Mouse (Mus musculus) liver, embryonic 16.5 days (tissue): ENCODE results near the gene Trabd2b. TPM values are rescaled to one million over a fixed set of nuclear protein-coding genes. Genes with fewer than 3 reads are reported as not detected.

Experiments used
- ATAC-seq: fragments of 200-750 bp; cut with Nextera tagmentation; 2 replicates; pipeline ENCODE4 v1.8.0; 2017; ENCODE audit warnings: low read depth, mild to moderate bottlenecking, moderate number of reproducible peaks, moderate library complexity
- H3K27ac ChIP-seq: fragments of 300-500 bp; sonication (generic); 2 replicates; pipeline ENCODE4 v1.5.1; 2014; ENCODE audit warnings: mild to moderate bottlenecking, low read length
- H3K27me3 ChIP-seq: fragments of 300-500 bp; sonication (generic); 2 replicates; pipeline ENCODE4 v1.6.1; 2014; ENCODE audit warnings: low read depth, low read length, mixed read lengths; ENCODE audit not compliant: control insufficient read depth, insufficient read depth
- H3K36me3 ChIP-seq: fragments of 300-500 bp; sonication (generic); 2 replicates; pipeline ENCODE4 v1.6.1; 2014; ENCODE audit warnings: mild to moderate bottlenecking; ENCODE audit not compliant: control insufficient read depth, insufficient read depth
- H3K4me1 ChIP-seq: fragments of 300-500 bp; sonication (generic); 2 replicates; pipeline ENCODE4 v1.6.1; 2014; ENCODE audit warnings: low read depth, low read length, mixed read lengths; ENCODE audit not compliant: control insufficient read depth
- H3K4me2 ChIP-seq: fragments of 300-500 bp; sonication (generic); 2 replicates; pipeline ENCODE4 v1.6.1; 2014; ENCODE audit warnings: low read depth, low read length, mixed read lengths
- H3K4me3 ChIP-seq: fragments of 300-500 bp; sonication (generic); 2 replicates; pipeline ENCODE4 v1.5.1; 2014; ENCODE audit warnings: low read depth, mild to moderate bottlenecking, low read length
- H3K9ac ChIP-seq: fragments of 300-500 bp; sonication (generic); 2 replicates; pipeline ENCODE4 v1.6.1; 2014; ENCODE audit warnings: low read depth, low read length
- H3K9me3 ChIP-seq: fragments of 300-500 bp; sonication (generic); replicated peaks from 2 replicates; pipeline ENCODE4 v1.6.1; 2016; ENCODE audit warnings: low read length; ENCODE audit not compliant: control insufficient read depth
- WGBS: fragments of 180-500 bp; shearing (Covaris S2); extraction: QIAGEN DNeasy Blood & Tissue Kit; methylation state at CpG from one replicate; pipeline ENCODE4 v1.1.7; 2014; ENCODE audit not compliant: insufficient replicate concordance; 5-methylcytosine and 5-hydroxymethylcytosine counted together
- polyA plus RNA-seq: library from polyadenylated mRNA; unstranded; fragments of >200 nt; fragmentation: Nextera tagmentation; extraction: Ambion mirVana; gene quantifications from 2 replicates; pipeline ENCODE4 v1.2.1, GENCODE M21; 2015

Gene Trabd2b
- polyA plus RNA-seq, 1 experiment from 2014 or later, result 0.12 TPM

DNA sequence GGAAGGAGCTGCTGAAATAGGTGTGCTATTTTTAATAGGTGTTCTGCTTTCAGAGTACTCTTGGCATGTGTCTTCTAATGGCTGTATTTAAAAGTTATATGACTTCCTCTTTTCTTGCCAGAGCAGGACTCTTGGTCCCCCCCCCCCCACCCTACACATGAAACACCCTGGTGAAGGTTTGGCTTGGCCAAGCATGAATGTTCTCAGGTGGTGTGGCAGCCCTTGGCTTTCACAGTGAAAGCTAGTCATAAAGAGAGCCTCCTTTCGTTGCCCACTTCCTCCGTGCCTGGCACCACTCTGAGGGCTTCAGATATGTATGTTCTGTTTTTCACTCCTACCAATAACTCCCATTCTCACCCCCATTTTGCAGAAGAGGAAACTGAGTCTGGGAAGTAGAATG, 1.8 kb downstream of the Trabd2b start:
- H3K4me3 ChIP-seq, result no peak overlapping the region
- no peak for ATAC-seq
- H3K4me2 ChIP-seq, result no peak overlapping the region
- H3K9me3 ChIP-seq, result no peaks in the 10 kb centered on the region
- H3K36me3 ChIP-seq, result no peaks in the 10 kb centered on the region
- H3K27ac ChIP-seq, result no peak overlapping the region
- WGBS, result 44% methylated on average over 2 of the region's 2 CpGs
- H3K4me1 ChIP-seq, result peaks cover 2% of the 10 kb centered on the region; the same call in 1 of the 2 replicates
- peaks cover 37% of the 10 kb centered on the region for H3K27me3 ChIP-seq
- no peak overlapping the region for H3K9ac ChIP-seq

DNA sequence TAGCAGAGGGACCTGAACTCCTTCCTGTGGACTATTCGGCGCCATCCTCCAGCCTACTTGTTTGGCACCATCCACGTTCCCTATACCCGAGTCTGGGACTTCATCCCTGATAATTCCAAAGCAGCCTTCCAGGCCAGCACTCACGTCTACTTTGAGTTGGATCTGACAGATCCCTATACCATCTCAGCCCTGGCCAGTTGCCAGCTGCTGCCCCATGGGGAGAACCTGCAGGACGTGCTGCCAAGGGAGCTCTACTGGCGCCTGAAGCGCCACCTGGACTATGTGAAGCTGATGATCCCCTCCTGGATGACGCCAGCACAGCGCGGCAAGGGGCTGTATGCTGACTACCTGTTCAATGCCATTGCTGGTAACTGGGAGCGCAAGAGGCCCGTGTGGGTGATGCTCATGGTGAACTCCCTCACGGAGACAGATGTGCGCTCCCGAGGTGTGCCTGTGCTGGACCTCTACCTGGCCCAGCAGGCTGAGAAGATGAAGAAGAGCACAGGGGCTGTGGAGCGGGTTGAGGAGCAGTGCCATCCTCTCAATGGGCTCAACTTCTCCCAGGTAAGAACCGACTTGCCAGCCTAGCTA, 2.5 kb downstream of the Trabd2b start:
- Histone ChIP-seq H3K36me3 (no peaks in the 10 kb centered on the region), H3K27ac (no peak overlapping the region), H3K4me1 (peaks cover 2% of the 10 kb centered on the region; the same call in 1 of the 2 replicates), H3K4me2 (no peak overlapping the region), H3K27me3 (peaks cover 37% of the 10 kb centered on the region), H3K9ac (no peak overlapping the region), H3K4me3 (no peak overlapping the region), H3K9me3 (no peaks in the 10 kb centered on the region)
- no peak for ATAC-seq
- 64% methylated on average over 18 of the region's 18 CpGs for WGBS

DNA sequence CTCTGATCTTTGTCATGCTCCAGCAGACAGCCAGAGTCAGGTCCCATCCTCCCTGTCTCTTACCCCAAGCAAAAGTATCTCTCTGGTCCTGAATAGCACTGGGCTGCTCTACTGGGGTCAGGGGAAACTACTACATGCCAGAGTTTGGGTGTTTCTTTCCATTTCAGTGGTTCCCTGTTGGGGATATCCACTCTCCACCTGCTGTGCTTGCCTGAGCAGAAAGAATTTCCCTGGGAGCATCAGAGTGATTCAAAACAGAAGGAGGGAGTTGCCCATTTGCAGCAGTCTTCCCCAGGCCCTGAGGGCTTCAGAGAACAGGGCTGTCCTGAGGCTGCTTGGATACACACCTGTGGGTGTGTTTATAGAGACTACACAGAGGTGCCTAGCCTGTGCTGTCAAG, 3.0 kb downstream of the Trabd2b start:
- Histone ChIP-seq H3K27ac (no peak overlapping the region), H3K9ac (no peak overlapping the region), H3K9me3 (no peaks in the 10 kb centered on the region), H3K4me2 (no peak overlapping the region), H3K4me3 (no peak overlapping the region), H3K27me3 (peaks cover 37% of the 10 kb centered on the region), H3K36me3 (no peaks in the 10 kb centered on the region), H3K4me1 (peaks cover 2% of the 10 kb centered on the region; the same call in 1 of the 2 replicates)
- ATAC-seq, result no peak

DNA sequence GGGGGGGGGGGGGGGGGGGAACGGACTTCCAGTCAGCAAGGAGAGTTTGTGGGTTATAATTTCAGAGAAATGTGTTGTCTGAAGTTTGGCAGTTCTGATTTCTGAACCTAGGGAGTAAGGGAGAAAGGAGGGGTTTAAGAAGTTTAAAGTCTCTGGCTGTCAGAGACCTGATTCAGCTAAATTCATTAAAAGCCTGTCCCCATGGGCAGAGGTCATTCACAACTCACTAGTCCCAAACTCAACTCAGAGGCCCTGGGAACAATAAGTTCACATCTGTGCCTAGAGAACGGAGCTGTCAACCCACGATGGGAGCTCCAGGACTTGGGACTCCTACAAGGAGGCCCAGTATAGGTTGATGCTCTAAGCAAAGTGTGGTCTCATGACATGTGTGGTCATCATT, 3.5 kb downstream of the Trabd2b start:
- no peak overlapping the region for H3K4me2 ChIP-seq
- H3K36me3 ChIP-seq, result no peaks in the 10 kb centered on the region
- H3K27ac ChIP-seq, result no peak overlapping the region
- no peak overlapping the region for H3K4me3 ChIP-seq
- H3K9ac ChIP-seq, result no peak overlapping the region
- H3K4me1 ChIP-seq, result peaks cover 2% of the 10 kb centered on the region; the same call in 1 of the 2 replicates
- peaks cover 37% of the 10 kb centered on the region for H3K27me3 ChIP-seq
- 55% methylated on average over 3 of the region's 3 CpGs for WGBS
- H3K9me3 ChIP-seq, result no peaks in the 10 kb centered on the region
- no peak for ATAC-seq

DNA sequence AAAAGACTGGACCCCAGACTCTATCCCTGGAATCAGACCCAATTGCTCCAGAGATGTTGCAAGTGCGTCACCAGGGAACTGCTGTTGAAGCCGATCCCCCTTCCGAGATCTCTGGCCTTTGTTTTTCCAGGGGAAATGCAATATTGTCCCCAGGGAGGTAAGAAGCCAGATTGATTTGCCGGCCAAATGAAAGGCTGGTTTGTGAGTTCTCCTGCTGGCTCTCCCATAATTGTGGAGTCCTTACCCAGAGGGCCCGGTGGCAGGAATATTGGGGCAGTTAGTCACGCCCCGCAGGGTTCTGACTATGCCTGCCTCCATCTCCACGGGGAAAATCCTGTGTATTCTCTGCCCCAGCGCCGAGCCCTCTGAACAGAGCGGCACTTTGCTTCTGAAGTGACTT, 3.9 kb downstream of the Trabd2b start:
- Histone ChIP-seq H3K4me3 (no peak overlapping the region), H3K27me3 (peaks cover 37% of the 10 kb centered on the region), H3K4me2 (no peak overlapping the region), H3K9me3 (no peaks in the 10 kb centered on the region), H3K27ac (no peak overlapping the region), H3K4me1 (peaks cover 2% of the 10 kb centered on the region; the same call in 1 of the 2 replicates), H3K9ac (no peak overlapping the region), H3K36me3 (no peaks in the 10 kb centered on the region)
- ATAC-seq, result no peak
- WGBS, result 31% methylated on average over 11 of the region's 11 CpGs

DNA sequence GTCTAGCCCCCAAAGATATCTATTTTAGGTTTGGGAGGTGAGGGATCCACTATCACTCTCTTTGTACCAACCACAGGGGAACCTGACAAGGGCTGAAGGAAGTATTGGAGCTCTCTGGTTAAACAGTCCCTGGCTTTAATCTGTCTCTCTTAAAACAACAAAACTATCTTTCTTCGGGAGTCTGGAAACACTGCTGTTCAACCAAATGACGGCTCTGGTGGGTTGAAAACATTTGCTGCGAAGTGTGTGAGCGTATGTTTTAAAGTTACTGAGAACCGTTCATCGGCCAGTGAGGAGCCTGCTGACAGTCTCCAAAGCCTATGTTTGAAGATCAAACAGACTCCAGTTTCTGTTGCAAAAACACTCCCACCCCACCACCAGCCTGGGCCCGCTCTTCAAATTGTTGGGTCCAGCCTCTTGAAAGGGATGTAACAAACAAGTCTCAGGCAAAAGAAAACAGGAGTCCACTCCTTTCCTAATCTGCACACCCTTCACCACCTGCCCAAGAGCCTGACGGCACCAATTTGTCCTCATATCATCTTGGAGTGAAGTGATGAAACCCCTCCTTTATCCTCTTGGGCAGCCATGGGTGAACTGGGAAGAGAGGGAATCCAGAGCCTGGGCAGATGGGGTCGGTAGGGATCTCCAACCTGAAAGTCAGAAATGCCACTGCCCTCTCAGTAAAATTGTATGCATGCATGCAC, 4.6 kb downstream of the Trabd2b start:
- H3K9me3 ChIP-seq, result no peaks in the 10 kb centered on the region

DNA sequence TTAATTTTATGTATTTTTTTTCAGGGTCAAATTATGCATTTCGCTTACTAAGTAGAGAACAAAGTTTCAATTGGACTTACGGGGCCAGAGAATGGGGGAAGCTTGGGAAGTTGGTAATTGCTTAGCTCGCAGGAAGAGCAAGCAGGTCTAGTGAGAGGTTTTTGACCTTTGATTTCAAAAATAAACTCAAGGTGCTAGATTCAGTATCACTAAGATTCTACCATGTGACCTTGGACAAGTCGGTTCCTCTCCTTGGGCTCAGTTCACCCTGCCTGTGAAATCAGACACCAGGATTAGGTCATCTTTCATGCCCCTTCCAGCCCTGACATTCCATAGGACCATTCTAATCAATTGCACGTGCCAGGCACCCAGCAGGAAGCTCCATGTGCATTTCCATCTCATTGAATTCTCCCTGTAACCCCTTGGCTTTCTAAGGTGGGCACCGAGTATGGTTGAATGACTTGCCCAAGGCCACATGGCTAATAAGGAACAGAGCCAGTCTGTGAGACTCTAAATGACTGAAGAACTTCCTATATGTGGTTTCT, 5.4 kb downstream of the Trabd2b start:
- H3K9ac ChIP-seq, result no peak overlapping the region
- WGBS, result 40% methylated on average over 6 of the region's 6 CpGs

More for the DNA sequence above, 4.6 kb downstream of the Trabd2b start:
- ATAC-seq, result no peak
- Histone ChIP-seq H3K9ac (no peak overlapping the region), H3K4me2 (no peak overlapping the region), H3K4me3 (no peak overlapping the region), H3K27me3 (peaks cover 31% of the 10 kb centered on the region), H3K27ac (no peak overlapping the region), H3K4me1 (peaks cover 2% of the 10 kb centered on the region; the same call in 1 of the 2 replicates), H3K36me3 (no peaks in the 10 kb centered on the region)
- 26% methylated on average over 9 of the region's 9 CpGs for WGBS

DNA sequence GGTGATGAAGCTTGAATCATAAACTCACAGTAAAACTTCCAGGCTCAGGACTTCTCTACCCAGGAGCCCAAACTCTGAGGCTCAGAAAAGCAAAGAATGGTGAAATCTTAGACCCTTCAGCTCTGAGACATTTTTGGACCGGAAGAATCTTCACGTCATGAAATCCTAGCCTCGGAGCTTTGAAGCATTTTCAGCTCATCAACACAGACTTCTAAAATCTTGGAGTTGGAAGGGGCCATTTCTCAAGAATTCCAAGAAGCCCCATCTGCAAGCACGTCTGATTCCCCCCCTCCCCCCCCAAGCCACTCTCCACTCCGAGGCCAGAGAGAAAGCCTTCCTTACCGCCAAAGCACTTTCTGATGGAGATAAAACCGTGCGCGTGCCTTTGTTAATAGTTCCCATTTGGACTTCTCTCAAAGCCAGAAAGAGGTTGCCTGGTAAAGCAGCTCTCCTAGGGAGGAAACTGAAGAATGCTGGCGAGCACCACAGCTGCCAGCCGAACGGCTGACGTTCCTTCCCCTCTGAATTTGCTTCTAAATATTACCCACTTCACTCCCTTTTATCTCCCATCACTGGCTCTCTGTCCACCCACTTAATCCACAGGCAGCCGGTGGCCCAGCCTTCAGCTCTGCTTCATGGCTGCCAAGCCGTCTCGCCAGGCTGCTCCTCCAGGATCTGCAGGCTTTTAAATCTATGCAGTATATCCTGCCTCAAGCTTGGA, 9.6 kb downstream of the Trabd2b start:
- no peak overlapping the region for H3K27ac ChIP-seq
- WGBS, result 38% methylated on average over 16 of the region's 16 CpGs

More for the DNA sequence above, 5.4 kb downstream of the Trabd2b start:
- no peak overlapping the region for H3K27ac ChIP-seq
- H3K4me3 ChIP-seq, result no peak overlapping the region
- H3K27me3 ChIP-seq, result peaks cover 23% of the 10 kb centered on the region
- no peaks in the 10 kb centered on the region for H3K9me3 ChIP-seq
- H3K4me2 ChIP-seq, result no peak overlapping the region
- H3K36me3 ChIP-seq, result no peaks in the 10 kb centered on the region
- H3K4me1 ChIP-seq, result no peaks in the 10 kb centered on the region
- ATAC-seq, result no peak

DNA sequence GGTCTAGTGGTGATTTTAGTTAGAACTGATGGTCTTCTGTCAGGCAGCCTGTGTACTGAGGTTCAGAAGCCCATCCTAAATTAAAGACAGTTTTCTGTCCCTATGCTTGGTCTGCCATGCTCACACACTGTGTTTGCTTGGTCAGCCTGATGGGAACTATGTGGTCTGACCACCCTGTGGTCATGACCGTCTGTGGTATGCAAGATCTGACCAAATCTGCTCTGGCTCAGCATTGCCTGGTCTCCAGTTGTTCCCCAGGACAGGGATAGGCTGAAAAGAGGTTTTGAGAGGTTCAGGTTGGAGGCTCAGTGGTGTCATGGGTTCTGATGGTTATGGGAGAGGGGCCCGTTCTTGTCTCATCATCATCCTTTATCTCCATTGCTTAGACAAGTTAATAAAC, 13.6 kb downstream of the Trabd2b start:
- Histone ChIP-seq H3K4me1 (no peaks in the 10 kb centered on the region), H3K4me2 (no peak overlapping the region), H3K9me3 (no peaks in the 10 kb centered on the region), H3K4me3 (no peak overlapping the region), H3K27ac (no peak overlapping the region), H3K27me3 (no peaks in the 10 kb centered on the region), H3K36me3 (no peaks in the 10 kb centered on the region), H3K9ac (no peak overlapping the region)
- ATAC-seq, result no peak
- WGBS, result 43% methylated on average over 2 of the region's 2 CpGs

More for the DNA sequence above, 9.6 kb downstream of the Trabd2b start:
- H3K27me3 ChIP-seq, result no peaks in the 10 kb centered on the region
- no peak overlapping the region for H3K4me3 ChIP-seq
- no peaks in the 10 kb centered on the region for H3K4me1 ChIP-seq
- H3K9me3 ChIP-seq, result no peaks in the 10 kb centered on the region
- no peak overlapping the region for H3K9ac ChIP-seq
- no peaks in the 10 kb centered on the region for H3K36me3 ChIP-seq
- ATAC-seq, result no peak
- H3K4me2 ChIP-seq, result no peak overlapping the region
